Mouse (Mus musculus): ENCODE measurements at regions not wholly inside any gene's neighbourhood (a gene's known extent, or its start where the extent isn't known, plus 50 kb on each side); places are given as distances from the start of the nearest gene placed in this dataset.
A peak's percentile ranks its signal among the peaks of the same experiment; 100 is the strongest.

DNA sequence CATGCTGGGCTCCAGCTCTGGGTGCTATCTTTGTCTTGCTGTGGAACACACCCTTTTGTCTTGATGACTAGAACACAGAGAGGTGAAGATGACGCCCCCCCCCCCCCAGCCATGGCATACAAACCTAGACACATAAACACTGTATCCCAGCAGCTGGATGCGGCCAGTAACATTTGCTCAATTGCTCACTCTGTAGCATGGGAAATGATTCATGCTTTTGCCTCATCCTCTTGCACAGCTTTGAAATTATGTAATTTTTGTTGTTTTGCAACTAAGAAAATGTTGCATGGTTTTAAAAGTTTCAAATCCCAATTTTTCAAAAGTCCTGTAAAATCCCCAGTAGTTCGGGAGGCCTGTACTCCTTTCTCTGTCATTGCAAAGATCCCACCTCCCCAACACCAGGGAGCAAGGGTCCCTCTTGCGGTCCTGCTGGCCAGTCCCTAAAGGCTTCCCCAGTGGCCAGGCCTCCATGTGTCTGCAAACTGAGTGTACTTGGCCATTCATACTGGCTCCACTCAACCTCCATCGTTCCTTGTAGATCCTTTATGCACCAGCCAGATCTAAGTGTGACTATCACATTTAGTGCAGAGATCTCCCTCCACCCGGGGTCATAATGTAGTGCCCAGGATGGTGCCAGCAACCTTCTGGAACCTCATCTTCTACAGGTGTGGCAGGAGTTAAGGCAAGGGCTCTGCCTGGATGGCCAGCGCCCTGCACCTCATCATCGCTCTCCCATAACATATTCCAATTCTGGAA is 123.3 kb upstream of the Spdye4c start:
- TF ChIP-seq CHD2 (IDR thresholded peaks at IDR 0.05; ENCODE audit: low read depth, low read length) = no peak
- TF ChIP-seq MAFK (IDR thresholded peaks at IDR 0.05; ENCODE audit: insufficient read depth, low read depth, low read length) = no peak
- TF ChIP-seq ZC3H11A (IDR thresholded peaks at IDR 0.05; ENCODE audit: borderline replicate concordance, low read depth, low read length) = no peak
- no peak for TF ChIP-seq HCFC1 (IDR thresholded peaks at IDR 0.05; ENCODE audit: borderline replicate concordance, insufficient read depth, low read length)
- TF ChIP-seq ZNF384 (IDR thresholded peaks at IDR 0.05; ENCODE audit: low read depth, low read length) = no peak
- DNase-seq (ENCODE audit: low read depth, low spot score) = no peak
- Histone ChIP-seq H3K9me3 (ENCODE audit: control insufficient read depth, insufficient read depth, low read depth, low read length) (no peaks in the 10 kb centered on the region), H3K4me1 (ENCODE audit: control insufficient read depth in 2 of 2, insufficient read depth in 2 of 2, low read length in 2 of 2, poor library complexity in 1 of 2) (peaks cover 5 to 10% of the 10 kb centered on the region in 2 experiments; a peak in 3 of 4 replicates), H3K36me3 (ENCODE audit: control insufficient read depth, insufficient read depth, low read length, poor library complexity, severe bottlenecking) (no peaks in the 10 kb centered on the region), H3K27ac (ENCODE audit: insufficient read depth, low read depth, low read length, poor library complexity, severe bottlenecking) (no peak overlapping the region), H3K4me3 (ENCODE audit: insufficient read depth in 1 of 2, low read depth in 1 of 2, low read length in 2 of 2, poor library complexity in 1 of 2, severe bottlenecking in 1 of 2) (no peak overlapping the region), H3K9ac (ENCODE audit: insufficient read depth, low read depth, low read length, poor library complexity, severe bottlenecking) (no peak overlapping the region)
- in situ Hi-C loops (cut with MboI; ENCODE audit: low sequenced_read_pairs in 2 of 2, unreplicated experiment in 2 of 2) = no loop called here

DNA sequence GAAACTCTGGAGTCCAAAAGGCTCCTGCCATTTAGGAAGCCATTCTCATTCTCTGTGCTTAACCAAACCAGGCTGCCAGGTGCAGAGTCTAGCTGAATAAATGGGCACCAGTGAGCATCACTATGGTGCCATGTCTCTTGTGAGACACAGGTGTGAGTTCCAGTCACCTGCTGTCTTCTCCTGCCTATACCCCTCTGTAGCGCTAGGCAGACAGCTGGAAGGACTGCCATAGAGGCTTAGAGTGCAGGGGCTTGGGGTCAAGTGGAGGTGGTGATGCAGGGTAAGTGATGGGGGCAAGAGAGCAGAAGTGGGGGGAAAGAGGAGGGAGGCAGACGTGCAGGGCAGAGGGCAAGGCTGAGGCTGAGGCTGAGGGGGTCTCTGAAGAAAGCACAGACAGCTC is 122.7 kb upstream of the Spdye4c start:
- DNase-seq (ENCODE audit: low read depth, low spot score) = no peak
- Histone ChIP-seq H3K9ac (ENCODE audit: insufficient read depth, low read depth, low read length, poor library complexity, severe bottlenecking) (no peak overlapping the region), H3K9me3 (ENCODE audit: control insufficient read depth, insufficient read depth, low read depth, low read length) (no peaks in the 10 kb centered on the region), H3K27ac (ENCODE audit: insufficient read depth, low read depth, low read length, poor library complexity, severe bottlenecking) (no peak overlapping the region), H3K36me3 (ENCODE audit: control insufficient read depth, insufficient read depth, low read length, poor library complexity, severe bottlenecking) (no peaks in the 10 kb centered on the region), H3K4me1 (ENCODE audit: control insufficient read depth in 2 of 2, insufficient read depth in 2 of 2, low read length in 2 of 2, poor library complexity in 1 of 2) (peaks cover 5 to 10% of the 10 kb centered on the region in 2 experiments; a peak in 3 of 4 replicates), H3K4me3 (ENCODE audit: insufficient read depth in 1 of 2, low read depth in 1 of 2, low read length in 2 of 2, poor library complexity in 1 of 2, severe bottlenecking in 1 of 2) (no peak overlapping the region)
- TF ChIP-seq MAFK (IDR thresholded peaks at IDR 0.05; ENCODE audit: insufficient read depth, low read depth, low read length) (no peak), CHD2 (IDR thresholded peaks at IDR 0.05; ENCODE audit: low read depth, low read length) (no peak), ZC3H11A (IDR thresholded peaks at IDR 0.05; ENCODE audit: borderline replicate concordance, low read depth, low read length) (no peak), ZNF384 (IDR thresholded peaks at IDR 0.05; ENCODE audit: low read depth, low read length) (no peak), HCFC1 (IDR thresholded peaks at IDR 0.05; ENCODE audit: borderline replicate concordance, insufficient read depth, low read length) (no peak)
- in situ Hi-C loops (cut with MboI; ENCODE audit: low sequenced_read_pairs in 2 of 2, unreplicated experiment in 2 of 2) = no loop called here

DNA sequence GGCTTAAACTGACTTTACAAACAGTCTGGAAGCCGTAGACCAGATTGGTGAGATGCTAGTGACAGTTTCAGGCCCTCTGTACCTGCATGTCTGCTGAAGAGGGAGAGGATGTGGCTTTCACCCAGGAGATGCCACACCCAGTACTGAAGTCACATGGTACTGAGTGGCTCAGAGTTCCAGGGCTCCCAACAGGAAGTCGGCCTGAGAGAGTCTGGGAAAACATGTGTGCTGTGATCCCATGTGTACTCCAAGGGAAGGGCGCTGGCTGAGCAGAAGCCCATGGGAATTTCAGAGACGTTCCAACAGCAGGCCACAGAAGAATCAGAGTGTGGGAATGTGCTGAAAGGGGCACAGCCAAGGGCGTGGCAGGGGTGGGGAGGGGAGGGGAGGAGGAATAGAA is 120.7 kb upstream of the Spdye4c start:
- in situ Hi-C loops (cut with MboI; ENCODE audit: low sequenced_read_pairs in 2 of 2, unreplicated experiment in 2 of 2) = no loop called here

GRCm38 (mm10) chr2:128473241-128473954 is 117.6 kb upstream of the Spdye4c start:
- in situ Hi-C loops (cut with MboI; ENCODE audit: low sequenced_read_pairs in 2 of 2, unreplicated experiment in 2 of 2) = no loop called here

More for the DNA sequence above, 120.7 kb upstream of the Spdye4c start:
- Histone ChIP-seq H3K27ac (ENCODE audit: insufficient read depth, low read depth, low read length, poor library complexity, severe bottlenecking) (no peak overlapping the region), H3K9me3 (ENCODE audit: control insufficient read depth, insufficient read depth, low read depth, low read length) (no peaks in the 10 kb centered on the region), H3K4me3 (ENCODE audit: insufficient read depth in 1 of 2, low read depth in 1 of 2, low read length in 2 of 2, poor library complexity in 1 of 2, severe bottlenecking in 1 of 2) (no peak overlapping the region), H3K36me3 (ENCODE audit: control insufficient read depth, insufficient read depth, low read length, poor library complexity, severe bottlenecking) (no peaks in the 10 kb centered on the region), H3K9ac (ENCODE audit: insufficient read depth, low read depth, low read length, poor library complexity, severe bottlenecking) (no peak overlapping the region), H3K4me1 (ENCODE audit: control insufficient read depth in 2 of 2, insufficient read depth in 2 of 2, low read length in 2 of 2, poor library complexity in 1 of 2) (peaks cover 5 to 10% of the 10 kb centered on the region in 2 experiments; a peak in 3 of 4 replicates)
- no peak for DNase-seq (ENCODE audit: low read depth, low spot score)
- TF ChIP-seq MAFK (IDR thresholded peaks at IDR 0.05; ENCODE audit: insufficient read depth, low read depth, low read length) (no peak), ZC3H11A (IDR thresholded peaks at IDR 0.05; ENCODE audit: borderline replicate concordance, low read depth, low read length) (no peak), CHD2 (IDR thresholded peaks at IDR 0.05; ENCODE audit: low read depth, low read length) (no peak), ZNF384 (IDR thresholded peaks at IDR 0.05; ENCODE audit: low read depth, low read length) (no peak)

More at GRCm38 (mm10) chr2:128473241-128473954, 117.6 kb upstream of the Spdye4c start:
- Histone ChIP-seq H3K4me1 (ENCODE audit: control insufficient read depth in 2 of 2, insufficient read depth in 2 of 2, low read length in 2 of 2, poor library complexity in 1 of 2) (peaks cover 3 to 7% of the 10 kb centered on the region in 2 experiments; a peak in 3 of 4 replicates), H3K27ac (ENCODE audit: insufficient read depth, low read depth, low read length, poor library complexity, severe bottlenecking) (no peak overlapping the region), H3K4me3 (ENCODE audit: insufficient read depth in 1 of 2, low read depth in 1 of 2, low read length in 2 of 2, poor library complexity in 1 of 2, severe bottlenecking in 1 of 2) (no peak overlapping the region), H3K9me3 (ENCODE audit: control insufficient read depth, insufficient read depth, low read depth, low read length) (no peaks in the 10 kb centered on the region), H3K9ac (ENCODE audit: insufficient read depth, low read depth, low read length, poor library complexity, severe bottlenecking) (no peak overlapping the region), H3K36me3 (ENCODE audit: control insufficient read depth, insufficient read depth, low read length, poor library complexity, severe bottlenecking) (no peaks in the 10 kb centered on the region)
- no peak for DNase-seq (ENCODE audit: low read depth, low spot score)
- no peak for TF ChIP-seq ZNF384 (IDR thresholded peaks at IDR 0.05; ENCODE audit: low read depth, low read length)
- 0 out of 2 replicates have a peak, but pooled peaks have one; percentile 6 for TF ChIP-seq MAFK (IDR thresholded peaks at IDR 0.05; ENCODE audit: insufficient read depth, low read depth, low read length)
